Mouse (Mus musculus): ENCODE results near the gene Piezo1.
"Not testable (repeated sequence)": the region's sequence is repeated elsewhere in the genome, so short reads cannot be mapped to it uniquely, and the experiment has no call there.

Gene Piezo1

DNA sequence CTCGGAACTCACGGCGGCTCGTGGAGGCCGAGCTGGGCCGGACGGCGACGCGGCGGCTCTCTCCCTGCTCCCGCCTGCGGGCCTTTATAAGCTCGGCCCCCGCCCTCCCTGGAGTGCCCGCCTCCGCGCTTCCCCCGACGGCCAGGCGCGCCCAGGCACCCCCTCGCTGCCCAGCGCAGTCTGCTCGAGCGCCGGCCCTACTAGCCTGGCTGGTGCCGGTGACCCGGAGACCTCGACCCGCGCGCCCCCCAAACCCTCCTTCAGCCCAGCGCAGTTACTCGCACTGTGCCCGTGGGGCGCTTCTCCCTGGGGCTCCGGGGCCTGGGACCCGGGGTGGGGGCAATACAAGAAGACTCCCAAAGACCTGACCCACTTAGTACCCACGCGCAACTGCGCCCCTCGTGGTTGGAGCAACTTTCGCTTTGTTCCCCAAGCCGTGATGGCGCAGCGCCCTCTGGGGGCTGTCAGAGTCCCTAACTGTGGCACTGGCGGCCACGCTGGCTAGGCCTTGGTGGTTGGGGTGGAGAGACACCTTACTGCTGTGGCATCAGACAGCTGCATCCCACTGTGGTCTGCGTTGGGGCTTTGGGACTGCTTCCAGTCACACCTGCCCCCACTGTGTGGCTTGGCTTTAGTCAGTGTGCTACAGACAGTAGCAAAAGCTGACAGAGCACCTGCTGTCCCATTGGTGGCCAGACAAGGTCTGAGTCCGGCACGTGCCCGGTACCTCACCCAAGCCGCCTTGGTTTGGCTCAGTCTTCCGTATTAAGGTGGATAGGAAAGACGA lies at the start of gene Piezo1:
Gene Piezo1 (minus strand): TSS at position 65 of the 787 bp plus-strand sequence.
- DNase-seq, result peak; percentile 98

DNA sequence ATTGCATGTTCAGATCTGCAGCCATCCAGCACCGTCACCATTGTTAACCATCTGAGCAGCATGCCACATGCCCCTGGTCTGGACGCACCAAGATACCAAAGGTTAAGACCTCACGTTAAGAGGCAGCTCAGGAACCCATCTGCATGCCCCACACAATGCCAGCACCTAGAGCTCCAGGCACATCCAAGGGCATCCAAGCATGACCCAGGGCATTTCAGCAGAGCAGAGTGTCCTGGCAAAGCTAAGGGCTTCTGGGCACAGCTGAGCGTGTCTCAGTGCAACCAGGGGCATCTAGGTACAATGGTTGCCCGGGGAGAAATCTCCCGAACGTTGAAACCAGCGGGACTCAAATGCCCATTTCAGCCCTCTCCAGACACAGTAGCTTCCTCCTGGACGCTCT lies 49.5 kb upstream of the Piezo1 start:
- DNase-seq, result peak; percentile 64

DNA sequence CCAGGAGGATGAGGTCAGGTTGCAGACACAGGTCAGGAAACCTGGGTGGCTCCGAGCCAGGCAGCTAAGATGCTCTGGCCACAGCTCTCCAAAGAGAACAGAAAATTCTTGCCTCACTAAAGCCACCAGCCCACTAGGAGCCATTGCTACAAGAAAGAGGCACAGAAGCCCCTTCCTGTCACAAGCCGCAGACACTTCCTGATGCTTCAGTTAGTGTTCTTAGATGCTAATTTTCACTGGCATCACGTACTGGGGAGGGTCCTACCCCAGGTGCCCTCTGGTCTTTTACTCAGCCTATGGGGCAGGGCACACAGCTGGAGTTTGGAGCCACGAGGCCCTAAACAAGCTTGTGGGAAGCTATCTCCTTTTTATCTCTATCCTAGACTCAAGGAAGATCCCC lies 44.9 kb upstream of the Piezo1 start:
- DNase-seq, result no peak

DNA sequence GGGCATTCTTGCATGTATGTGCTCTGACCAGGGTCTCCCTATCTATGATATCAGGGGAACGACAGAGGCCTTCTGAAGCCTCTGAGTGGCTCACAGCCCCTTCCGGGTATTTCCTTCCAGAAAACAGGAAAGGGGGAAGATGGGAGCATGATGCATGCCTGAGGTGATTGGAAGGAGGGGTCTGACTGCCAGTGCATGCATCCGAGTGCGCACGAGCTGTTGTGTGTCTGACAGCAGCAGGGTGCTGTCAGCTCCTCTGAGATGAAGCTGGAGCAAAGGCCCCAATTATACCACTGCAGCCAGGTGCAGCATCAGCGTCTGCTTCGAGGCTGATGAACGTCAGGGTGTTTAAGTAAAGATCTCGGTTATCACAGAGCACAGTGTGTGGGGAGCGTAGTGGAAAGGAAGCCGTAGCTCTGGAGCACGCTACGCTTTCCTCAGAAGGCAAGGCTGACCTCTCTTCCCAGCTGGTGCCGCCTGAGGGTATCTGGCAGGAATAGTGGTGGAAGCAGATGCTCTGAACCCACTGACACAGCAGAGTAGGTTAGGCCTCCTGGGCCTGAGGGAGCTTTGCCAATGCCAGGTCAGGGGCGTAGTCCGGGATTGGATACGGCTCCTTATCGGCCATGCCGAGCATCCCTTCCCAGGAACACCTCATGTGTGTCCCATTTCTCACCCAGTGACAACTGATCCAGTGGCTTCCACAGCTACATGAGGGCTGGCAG lies 42.8 kb upstream of the Piezo1 start:
- no peak for DNase-seq

DNA sequence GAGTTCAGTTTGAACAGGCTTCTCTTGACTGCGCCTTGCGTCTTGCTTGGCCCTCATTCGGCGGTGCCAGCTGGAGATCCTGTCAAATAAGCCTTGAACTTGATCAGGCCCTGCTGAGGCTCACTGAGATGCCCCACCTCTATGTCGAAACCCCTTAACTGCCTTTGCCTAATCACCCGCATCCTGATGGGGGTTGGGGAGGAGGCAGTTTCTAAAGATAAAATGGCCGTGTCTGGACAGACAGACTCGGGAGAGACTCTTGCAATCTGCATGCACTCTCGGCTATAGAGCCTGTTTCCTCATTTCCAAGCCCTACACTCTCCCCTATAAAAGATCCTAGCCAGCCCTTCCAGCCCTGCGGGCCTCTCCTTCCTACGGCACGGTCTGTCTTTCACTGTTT lies 42.1 kb upstream of the Piezo1 start:
- no peak for DNase-seq

DNA sequence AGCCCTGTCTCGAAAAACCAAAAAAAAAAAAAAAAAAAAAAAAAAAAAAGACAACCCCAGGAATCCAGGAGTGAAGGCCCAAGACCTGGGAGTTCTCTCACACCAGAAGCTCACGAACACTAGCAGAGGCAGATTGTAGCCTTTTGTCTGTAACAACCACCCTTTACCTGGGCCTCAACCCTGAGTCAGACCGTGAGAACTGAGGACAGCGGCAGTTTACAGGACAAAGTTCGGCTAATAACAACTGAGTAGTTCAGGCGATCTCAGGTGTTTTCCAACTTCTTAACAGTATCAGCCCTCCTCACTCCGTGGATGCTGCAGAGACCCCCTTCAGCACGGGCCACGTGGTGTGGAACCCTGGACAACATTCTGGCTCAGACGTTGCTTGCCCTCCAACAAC lies 35.6 kb upstream of the Piezo1 start:
- DNase-seq, result no peak

DNA sequence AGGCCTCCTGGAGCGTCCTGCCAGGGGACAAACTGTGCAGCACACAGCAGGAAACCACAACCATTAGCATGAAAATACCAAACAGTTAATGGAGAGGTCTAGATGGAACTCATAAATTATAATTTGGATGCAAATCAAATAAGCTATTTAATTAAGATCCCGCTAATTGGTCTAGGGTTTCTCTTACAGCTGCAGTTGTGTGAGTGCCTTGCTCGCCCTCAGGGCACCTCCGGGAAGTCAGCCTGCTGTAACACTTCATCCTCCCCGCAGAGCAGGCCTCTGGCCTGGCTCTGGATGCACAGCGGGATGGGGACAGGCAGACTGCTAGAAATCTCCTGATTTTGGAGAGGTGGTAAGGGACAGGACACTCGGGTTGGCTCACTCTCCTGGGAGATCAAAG lies 35.0 kb upstream of the Piezo1 start:
- no peak for DNase-seq

DNA sequence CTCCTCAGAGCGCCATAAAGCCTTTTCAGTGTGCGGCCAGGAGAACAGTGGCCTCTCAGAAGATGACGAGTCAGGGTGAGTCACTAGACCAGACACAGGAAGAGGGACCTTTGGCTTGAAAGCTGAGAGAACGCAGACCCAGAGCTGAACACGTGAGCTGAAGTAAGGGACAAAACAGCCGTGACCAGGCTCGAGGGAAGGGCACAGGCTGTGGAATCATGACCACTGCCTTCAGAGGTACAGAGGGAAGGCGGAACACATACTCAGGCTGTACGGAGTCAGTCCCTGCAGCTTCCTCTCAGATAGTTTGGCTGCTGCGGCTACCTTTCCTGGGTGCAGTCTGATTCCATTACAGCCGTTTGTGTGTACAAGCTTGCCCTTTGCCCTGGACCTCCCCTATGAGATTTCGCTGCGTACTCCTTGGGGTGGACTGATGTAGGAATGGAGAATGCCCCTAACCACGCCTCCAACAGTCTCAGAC lies 34.3 kb upstream of the Piezo1 start:
- no peak for DNase-seq

DNA sequence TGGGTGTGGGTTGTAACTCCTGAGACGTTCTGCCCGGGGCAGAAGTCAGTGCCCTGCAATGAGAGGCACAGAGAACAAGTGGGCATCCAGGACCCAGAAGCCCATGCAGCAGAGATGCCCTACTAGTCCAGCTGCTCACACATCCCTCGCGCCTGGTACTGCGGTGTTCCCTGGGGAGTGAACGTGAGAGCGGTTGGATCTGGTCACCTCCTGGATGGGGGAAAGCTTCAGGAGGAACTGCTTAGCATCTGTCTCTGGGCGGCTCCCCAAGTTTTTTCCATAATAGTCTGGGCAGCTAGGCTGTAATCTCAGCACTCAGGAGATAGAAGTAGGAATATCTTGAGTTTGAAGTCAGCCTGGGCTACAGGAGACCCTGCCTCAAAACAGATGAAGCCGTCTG lies 33.9 kb upstream of the Piezo1 start:
- no peak for DNase-seq

DNA sequence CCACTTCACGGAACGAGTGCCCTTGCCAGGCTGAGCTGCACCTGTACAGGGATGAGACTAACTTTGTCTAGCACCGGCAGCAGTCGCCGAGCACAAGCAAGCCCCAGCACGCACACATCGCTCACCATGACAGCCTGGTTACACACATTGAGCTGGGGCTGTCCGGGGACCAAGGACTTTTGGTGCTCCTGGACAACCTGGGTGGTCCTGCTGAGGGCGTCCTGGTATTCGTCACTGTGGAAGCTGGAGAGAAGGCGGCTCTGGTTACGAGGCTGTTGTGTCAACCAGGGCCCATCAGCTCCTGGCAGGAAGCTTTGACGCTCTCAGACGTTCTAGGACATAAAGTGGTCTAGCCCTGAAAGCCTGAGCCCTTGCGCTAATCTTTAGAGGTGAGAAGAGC lies 29.8 kb upstream of the Piezo1 start:
- DNase-seq, result no peak

DNA sequence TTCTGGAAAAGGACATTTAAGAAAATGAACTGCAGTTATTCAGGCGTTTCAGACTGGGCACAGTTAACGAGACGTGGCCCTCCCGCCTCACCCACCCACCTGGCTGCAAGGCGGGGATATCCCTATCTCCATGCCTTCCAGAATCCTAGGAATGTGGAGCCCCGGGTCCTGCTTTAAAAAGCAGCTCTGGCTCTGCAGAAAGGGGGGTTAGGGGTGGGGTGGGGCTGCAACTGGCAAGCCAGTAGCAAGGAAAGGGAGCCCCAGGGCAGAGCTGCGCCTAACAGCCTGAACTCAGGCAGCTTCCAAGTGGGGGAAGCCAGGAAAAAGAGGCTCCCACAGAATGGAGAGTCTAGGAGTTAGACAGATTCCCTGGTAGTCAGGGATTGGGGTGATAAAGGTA lies 28.1 kb upstream of the Piezo1 start:
- no peak for DNase-seq

DNA sequence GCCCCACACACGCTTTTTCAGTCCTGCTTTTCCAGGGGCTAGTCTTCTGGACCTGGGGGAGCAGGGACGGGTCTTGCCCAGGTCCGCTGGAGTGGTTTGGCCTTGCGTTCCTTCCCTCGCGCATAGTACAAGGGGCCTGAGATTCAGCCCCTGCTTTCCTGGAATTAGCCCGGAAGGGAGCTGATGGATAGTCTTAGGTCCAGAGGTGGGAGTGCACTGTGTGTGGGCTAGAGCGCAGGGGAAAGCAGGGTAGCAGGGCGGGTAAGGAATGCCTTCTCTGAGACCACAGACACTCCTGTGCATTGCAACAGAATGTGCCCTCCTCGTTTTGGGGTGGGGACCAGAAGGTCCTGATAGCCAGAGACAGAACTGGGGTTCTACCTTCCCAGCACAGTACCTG lies 26.0 kb upstream of the Piezo1 start:
- DNase-seq, result no peak

DNA sequence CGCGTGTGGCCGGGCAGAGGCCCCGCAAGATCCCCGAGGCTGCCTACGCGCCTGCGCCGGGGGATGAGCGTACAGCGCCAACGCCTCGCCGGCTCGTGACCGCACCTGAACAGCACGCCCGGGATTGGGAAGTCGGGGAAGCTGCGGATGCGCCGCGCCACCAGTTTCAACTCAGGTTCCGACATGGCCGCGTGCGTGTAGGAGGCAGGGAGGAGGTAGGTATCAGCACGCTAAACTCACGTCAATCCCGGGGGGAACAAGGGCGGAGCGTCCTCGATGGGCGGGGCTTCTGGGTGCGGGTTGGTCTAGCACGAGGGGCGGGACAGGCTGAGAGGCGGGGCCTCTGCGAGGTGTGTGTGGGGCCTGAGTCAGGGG lies 25.5 kb upstream of the Piezo1 start, which contains the start of gene Aprt:
Gene Aprt (minus strand): TSS at position 262 of the 375 bp plus-strand sequence.
- DNase-seq, result peak; percentile 98

DNA sequence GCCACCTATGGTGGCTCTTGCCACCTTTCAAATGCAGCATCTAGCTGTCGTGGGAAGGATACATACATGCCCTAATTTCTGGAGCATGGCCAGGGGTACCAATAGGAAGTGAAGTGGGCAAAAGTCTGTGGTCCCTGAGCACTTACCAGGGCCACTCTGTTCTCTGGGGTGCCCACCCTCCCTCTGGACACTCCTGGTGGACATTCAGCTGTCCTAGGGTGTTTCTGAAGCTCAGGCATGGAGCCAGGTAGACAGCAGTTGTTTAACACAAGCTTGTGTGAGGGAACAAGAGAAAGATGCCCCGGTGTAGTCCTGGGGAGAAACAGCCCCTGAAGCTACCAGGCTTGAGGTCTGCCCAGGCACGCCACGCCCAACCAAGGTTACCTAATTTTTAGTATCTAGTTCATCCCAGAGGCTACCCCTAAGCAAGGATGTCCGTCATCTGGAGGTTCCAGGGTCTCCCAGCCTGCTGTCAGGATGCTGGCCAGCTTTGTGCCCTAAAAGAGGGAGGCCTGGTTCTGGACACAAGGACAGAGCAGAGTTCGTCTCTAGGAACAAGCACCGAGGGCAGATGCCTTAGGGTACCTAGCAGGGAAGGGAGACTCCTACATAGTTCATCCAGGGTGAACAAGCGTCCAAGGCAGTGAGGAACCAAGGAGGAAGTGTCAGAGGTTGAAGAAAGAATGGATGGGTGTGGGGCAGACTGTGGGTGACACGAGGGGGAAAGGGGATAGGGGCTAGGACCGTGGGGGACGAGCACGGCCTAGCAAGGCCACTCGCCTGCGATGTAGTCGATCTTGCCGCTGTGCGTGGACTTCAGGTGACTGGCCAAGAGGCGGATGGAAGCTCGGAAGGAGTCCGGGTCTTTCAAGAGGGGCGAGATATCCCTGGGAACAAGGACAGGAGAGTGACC lies 24.9 kb upstream of the Piezo1 start:
- DNase-seq, result peak; percentile 18

DNA sequence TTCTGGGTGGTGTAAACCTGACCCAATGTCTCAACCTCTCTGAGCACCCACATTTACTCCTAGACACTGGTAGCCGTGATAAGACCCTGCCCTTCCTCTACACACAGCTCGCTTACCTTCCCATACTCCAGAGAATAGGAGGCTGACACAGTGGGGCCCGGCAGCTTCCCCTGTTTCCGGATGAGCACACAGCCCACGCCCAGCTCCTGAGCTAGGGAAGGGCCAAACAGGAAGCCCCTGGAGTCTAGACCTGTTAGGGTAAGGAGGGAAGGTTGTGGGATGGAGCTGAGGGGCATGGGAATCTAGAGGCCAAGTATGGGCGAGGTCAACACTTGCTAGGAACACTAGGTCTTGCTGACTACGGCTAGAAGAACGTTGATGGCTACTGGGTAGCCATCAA lies 24.2 kb upstream of the Piezo1 start:
- DNase-seq, result no peak

DNA sequence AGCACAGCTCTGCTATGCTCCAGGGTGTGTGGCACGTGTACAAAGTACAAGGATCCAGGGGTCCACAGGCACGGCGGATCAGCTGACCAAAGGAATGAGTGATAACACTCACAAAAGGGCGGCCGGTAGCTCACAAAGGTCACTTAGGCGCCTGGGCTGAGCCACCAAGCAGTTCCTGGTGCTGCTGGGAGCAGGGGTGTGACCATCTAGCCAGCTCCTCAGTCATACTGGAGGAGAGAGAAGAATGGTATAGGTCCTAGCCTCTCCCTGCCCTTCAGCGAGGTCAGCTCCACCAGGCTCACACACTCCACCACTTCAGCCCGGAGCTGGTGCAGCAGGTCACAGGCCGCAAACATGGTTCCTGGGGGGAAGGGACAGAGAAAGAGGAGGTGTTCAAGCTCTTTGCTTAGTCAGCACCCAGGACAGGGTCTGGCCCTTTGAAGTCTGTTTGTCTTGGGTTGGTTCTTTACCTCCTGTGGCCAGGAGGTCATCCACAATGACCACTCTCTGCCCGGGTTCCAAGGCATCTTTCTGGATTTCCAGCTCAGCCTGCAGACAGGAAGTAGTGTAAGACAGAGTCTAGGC lies 23.6 kb upstream of the Piezo1 start:
- DNase-seq, result peak; percentile 34

DNA sequence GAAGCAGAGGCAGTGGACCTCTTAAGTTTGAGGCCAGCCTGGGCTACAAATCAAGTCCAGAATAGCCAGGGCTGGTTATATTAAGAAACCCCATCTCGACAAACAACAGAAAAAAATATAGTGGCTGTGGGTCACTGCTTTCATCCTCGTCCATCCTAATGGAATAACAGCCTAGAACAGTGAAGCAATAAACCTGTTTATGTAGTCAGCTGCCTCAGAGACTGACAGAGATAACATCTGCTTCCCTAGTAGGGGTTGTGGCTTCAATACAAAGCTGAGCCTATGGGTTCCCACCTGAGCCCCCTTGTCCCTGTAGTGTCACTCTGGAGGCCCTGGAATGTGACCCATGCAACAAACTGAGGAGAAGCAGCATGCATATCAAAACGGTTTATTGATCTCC lies 23.1 kb upstream of the Piezo1 start:
- DNase-seq, result no peak

DNA sequence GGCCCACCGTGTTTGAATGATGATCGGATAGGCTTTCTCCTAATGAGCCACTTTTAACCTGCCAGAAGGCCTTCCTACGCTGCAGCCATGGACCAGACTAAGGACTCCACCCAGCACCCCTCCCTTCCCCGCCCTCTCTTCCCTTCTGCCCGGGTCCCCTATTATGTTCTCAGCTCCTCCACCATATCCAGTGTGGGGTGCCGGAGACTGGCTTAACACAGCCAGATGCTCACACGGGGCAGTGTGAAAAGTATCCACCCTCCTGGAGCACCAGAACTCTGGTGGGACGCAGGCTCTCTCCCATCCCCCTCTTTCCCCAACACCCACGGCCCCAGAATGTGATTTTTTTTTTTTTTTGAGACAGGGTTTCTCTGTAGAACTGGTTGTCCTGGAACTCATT lies 22.4 kb upstream of the Piezo1 start:
- DNase-seq, result no peak

DNA sequence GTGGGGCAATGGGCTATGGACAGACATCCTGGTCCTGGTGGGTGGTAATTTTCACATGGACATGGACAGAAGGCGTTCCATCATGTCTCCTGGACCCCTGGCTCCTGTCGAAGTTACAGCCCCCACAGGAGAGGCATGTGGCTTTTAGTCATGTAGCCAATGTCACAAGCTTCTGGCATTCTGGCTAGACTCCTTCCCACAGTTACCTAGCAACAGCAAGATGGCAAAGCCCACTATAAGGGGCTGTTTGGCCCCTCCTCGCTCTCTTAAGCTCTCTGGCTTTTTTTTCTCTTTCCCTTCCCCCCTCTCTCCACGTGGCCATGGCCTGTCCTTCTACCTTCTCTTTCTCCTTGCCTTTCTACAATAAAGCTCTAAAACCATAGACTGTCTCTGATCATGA lies 22.0 kb upstream of the Piezo1 start:
- DNase-seq, result not testable (repeated sequence)

DNA sequence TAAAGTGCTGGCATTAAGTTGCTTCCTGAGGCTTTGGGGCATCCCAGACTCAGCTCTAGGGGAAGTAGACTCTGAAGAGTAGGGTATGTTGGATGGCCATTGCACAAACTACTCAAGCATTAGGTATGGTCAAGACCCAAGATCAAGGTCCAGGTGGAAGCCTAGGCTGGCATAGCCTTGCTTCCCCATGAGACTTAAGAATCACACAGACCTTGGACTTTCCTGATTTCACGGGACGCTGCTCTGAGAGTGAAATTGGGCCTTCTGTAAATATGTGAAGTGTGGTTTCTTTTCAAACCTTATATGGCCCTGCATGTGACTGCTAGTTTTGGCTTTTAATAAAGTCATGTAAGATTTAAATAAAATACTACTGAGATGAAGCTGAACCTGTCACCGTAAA lies 21.6 kb upstream of the Piezo1 start:
- peak; percentile 37 for DNase-seq

DNA sequence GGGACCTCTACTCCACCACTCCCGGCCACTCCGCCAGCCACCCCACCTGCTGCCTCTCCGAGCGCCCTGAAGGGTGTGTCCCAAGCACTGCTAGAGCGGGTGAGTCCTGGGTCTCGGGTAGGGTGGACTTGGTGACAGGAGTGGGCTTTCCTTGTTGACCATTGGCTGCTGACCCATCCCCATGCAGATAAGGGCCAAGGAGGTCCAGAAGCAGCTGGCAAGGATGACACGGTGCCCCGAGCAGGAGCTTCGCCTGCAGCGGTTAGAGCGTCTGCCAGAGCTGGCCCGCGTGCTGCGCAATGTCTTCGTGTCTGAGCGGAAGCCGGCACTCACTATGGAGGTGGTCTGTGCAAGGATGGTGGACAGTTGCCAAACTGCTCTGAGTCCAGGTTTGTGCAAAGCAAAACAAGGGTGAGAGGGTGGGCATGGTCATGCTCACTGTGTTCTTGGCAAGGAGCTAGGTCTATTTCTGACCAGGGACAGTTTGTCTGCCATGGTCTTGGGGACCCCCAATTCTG lies 20.7 kb upstream of the Piezo1 start:
- no peak for DNase-seq

DNA sequence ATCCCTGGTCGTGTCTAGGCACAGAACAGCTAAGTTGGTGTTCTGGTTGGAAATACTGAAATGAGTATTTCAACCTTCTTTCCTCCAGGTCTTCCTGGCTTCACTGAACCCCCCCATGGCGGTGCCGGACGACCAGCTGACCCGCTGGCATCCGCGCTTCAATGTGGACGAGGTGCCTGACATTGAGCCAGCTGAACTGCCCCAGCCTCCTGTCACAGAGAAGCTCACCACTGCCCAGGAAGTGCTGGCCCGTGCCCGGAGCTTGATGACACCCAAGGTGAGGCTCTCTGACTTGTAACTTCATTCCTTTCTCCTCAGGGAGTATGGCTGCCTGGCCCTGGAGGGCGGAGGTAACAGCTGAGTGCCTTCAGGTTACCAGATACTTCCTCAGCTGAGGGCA lies 20.0 kb upstream of the Piezo1 start:
- no peak for DNase-seq

DNA sequence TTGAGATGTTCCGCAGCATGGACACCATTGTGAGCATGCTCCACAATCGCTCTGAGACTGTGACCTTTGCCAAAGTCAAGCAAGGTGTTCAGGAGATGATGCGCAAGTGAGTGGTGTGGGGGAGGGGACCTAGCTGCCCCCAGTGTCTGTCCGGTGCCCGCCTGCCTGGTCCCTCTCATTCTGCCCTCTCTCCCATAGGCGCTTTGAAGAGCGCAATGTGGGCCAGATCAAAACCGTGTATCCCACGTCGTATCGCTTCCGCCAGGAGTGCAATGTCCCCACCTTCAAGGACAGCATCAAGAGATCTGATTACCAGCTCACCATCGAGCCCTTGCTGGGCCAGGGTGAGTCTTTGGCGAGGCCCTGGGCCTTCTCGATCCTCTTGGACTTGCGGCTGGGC lies 18.9 kb upstream of the Piezo1 start:
- no peak for DNase-seq

All from kidney, adult 18-20 months (tissue).